Mouse (Mus musculus): ENCODE data around the gene Clca1. TPM values are rescaled to one million over a fixed set of nuclear protein-coding genes. Genes with fewer than 3 reads are reported as not detected.
"Not testable (repeated sequence)": the region's sequence is repeated elsewhere in the genome, so short reads cannot be mapped to it uniquely, and the experiment has no call there.

Clca1 gene
- 0.53 and 2.9 TPM in 2 replicates for polyA plus RNA-seq (2012; rRNA removed)

DNA sequence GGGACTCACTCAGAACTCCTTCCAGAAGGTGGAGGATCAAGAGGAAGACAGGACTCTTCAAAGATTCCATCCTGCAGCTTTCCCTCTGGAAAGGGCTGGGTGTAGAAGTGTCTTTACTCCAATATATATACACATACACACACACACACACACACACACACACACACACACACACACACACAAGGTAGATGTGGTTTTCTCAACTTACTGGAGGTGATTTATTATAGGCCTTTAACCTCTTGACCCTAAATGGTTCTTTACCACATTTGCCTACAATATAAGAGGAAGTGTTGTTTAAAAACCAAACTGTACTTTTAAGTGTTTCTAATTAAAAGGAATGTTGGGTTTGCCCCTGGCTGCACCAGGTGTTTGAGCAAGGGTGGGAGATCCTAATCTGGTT, at the start of gene Clca1:
Gene Clca1, minus strand, starts transcription at position 101 of the 400 bp plus-strand sequence.
- Histone ChIP-seq H3K4me3 (replicated peaks; ENCODE audit: extremely low read depth, low read depth, low read length) (no peak within 1 kb of the TSS), H3K4me1 (ENCODE audit: control insufficient read depth, insufficient read depth, low read length) (no peaks in the 10 kb centered on the region)
- no peak for TF ChIP-seq CTCF (IDR thresholded peaks at IDR 0.05; ENCODE audit: insufficient read depth, low read length)
- no peak for TF ChIP-seq POLR2A (IDR thresholded peaks at IDR 0.05; ENCODE audit: borderline replicate concordance, extremely low read depth, low read depth, low read length)
- no peak for DNase-seq

- WGBS = 78% methylated on average over 8 of the region's 8 CpGs
- Histone ChIP-seq H3K4me1 (ENCODE audit: control insufficient read depth, insufficient read depth, low read length) (no peaks in the 10 kb centered on the region), H3K4me3 (replicated peaks; ENCODE audit: extremely low read depth, low read depth, low read length) (no peak overlapping the region)
- no peak for DNase-seq
- TF ChIP-seq CTCF (IDR thresholded peaks at IDR 0.05; ENCODE audit: insufficient read depth, low read length) (no peak), POLR2A (IDR thresholded peaks at IDR 0.05; ENCODE audit: borderline replicate concordance, extremely low read depth, low read depth, low read length) (no peak)
Observed at GRCm38 (mm10) chr3:145080904-145081303, 48.3 kb upstream of the Clca1 start.

GRCm38 (mm10) chr3:145078405-145078804, 45.8 kb upstream of the Clca1 start:
- no peak for TF ChIP-seq POLR2A (IDR thresholded peaks at IDR 0.05; ENCODE audit: borderline replicate concordance, extremely low read depth, low read depth, low read length)
- no peak for TF ChIP-seq CTCF (IDR thresholded peaks at IDR 0.05; ENCODE audit: insufficient read depth, low read length)
- no peak overlapping the region for H3K4me3 ChIP-seq (replicated peaks; ENCODE audit: extremely low read depth, low read depth, low read length)
- DNase-seq = no peak
- 38% methylated on average over 6 of the region's 6 CpGs for WGBS
- H3K4me1 ChIP-seq (ENCODE audit: control insufficient read depth, insufficient read depth, low read length) = no peaks in the 10 kb centered on the region

DNA sequence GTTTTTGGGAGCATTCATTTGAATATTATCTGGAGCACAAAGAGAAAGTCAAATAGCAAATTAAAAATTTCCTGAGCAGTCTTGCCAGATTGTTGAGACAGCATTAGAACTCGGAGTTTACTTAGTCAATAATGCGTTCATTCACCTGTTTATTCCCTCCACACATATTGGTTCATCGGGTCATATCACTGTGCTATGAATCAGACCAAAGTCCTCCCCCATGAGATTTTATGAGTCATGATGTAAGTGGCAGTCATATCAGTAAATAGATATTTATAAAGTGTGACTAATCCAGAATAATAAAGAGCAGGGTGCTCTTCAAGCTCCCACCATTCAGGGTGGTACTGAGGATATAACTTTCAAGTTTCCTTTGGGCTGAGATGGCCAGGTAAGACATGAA, 39.8 kb upstream of the Clca1 start:
- Histone ChIP-seq H3K4me3 (replicated peaks; ENCODE audit: extremely low read depth, low read depth, low read length) (no peak overlapping the region), H3K4me1 (ENCODE audit: control insufficient read depth, insufficient read depth, low read length) (no peaks in the 10 kb centered on the region)
- no peak for DNase-seq
- WGBS = 89% methylated on average over 3 of the region's 3 CpGs
- no peak for TF ChIP-seq CTCF (IDR thresholded peaks at IDR 0.05; ENCODE audit: insufficient read depth, low read length)
- no peak for TF ChIP-seq POLR2A (IDR thresholded peaks at IDR 0.05; ENCODE audit: borderline replicate concordance, extremely low read depth, low read depth, low read length)

DNA sequence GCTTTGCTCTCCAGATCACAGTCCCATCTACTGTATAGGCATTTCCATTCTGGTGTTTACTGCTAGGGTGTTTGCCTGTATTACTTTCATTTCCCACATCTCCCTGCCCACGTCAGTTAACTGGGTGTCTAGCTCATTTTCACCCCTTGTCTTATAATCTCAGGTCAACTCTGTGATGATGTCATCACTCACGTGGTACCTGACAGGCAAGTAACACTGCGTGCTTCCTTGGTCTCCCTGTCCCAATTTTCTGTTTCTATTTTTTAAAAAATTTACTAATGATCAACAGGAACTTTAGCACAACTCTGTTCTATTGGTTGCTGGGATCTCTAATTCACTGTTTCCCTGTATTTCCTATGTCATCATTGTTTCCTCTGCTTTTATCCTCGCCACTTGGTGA, 36.4 kb upstream of the Clca1 start:
- no peak for DNase-seq
- TF ChIP-seq CTCF (IDR thresholded peaks at IDR 0.05; ENCODE audit: insufficient read depth, low read length) (no peak), POLR2A (IDR thresholded peaks at IDR 0.05; ENCODE audit: borderline replicate concordance, extremely low read depth, low read depth, low read length) (no peak)
- Histone ChIP-seq H3K4me1 (ENCODE audit: control insufficient read depth, insufficient read depth, low read length) (no peaks in the 10 kb centered on the region), H3K4me3 (replicated peaks; ENCODE audit: extremely low read depth, low read depth, low read length) (no peak overlapping the region)
- WGBS = 68% methylated on average over 4 of the region's 4 CpGs

- not testable (repeated sequence) for DNase-seq; H3K4me3 ChIP-seq (replicated peaks; ENCODE audit: extremely low read depth, low read depth, low read length); H3K4me1 ChIP-seq (ENCODE audit: control insufficient read depth, insufficient read depth, low read length)
- WGBS = 93% methylated on average over 3 of the region's 3 CpGs
Observed at GRCm38 (mm10) chr3:145055138-145055537, 22.6 kb upstream of the Clca1 start.

- 29% methylated on average over 3 of the region's 3 CpGs for WGBS
- DNase-seq = no peak
- TF ChIP-seq CTCF (IDR thresholded peaks at IDR 0.05; ENCODE audit: insufficient read depth, low read length) = no peak
- TF ChIP-seq POLR2A (IDR thresholded peaks at IDR 0.05; ENCODE audit: borderline replicate concordance, extremely low read depth, low read depth, low read length) = no peak
- Histone ChIP-seq H3K4me1 (ENCODE audit: control insufficient read depth, insufficient read depth, low read length) (no peaks in the 10 kb centered on the region), H3K4me3 (replicated peaks; ENCODE audit: extremely low read depth, low read depth, low read length) (no peak overlapping the region)
Observed at GRCm38 (mm10) chr3:145049820-145050219, 17.2 kb upstream of the Clca1 start.

DNA sequence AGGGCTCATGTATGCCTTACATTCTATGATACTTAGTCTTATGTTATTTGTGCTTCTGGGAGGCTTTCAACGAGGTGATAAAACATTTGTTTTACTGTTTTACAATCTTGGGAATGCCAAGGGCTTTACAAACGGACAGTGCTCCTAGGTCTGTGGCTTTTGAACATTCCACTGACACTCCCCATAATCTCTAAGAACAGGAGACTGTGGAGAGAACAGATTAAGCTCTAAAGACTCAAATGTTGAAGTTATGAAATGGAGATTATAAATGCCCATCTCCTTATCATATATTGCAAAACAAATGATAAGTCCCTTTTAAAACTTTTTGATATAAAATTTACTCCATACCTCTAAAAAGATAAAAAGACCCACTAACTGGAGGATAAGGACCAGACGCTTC, 6.2 kb upstream of the Clca1 start:
- Histone ChIP-seq H3K4me1 (ENCODE audit: control insufficient read depth, insufficient read depth, low read length) (no peaks in the 10 kb centered on the region), H3K4me3 (replicated peaks; ENCODE audit: extremely low read depth, low read depth, low read length) (no peak overlapping the region)
- WGBS = 49% methylated on average over 3 of the region's 3 CpGs
- TF ChIP-seq CTCF (IDR thresholded peaks at IDR 0.05; ENCODE audit: insufficient read depth, low read length) = no peak
- TF ChIP-seq POLR2A (IDR thresholded peaks at IDR 0.05; ENCODE audit: borderline replicate concordance, extremely low read depth, low read depth, low read length) = no peak
- no peak for DNase-seq

GRCm38 (mm10) chr3:145028036-145028435, 4.5 kb downstream of the Clca1 start:
- H3K4me1 ChIP-seq (ENCODE audit: control insufficient read depth, insufficient read depth, low read length) = no peaks in the 10 kb centered on the region
- TF ChIP-seq CTCF (IDR thresholded peaks at IDR 0.05; ENCODE audit: insufficient read depth, low read length) (no peak), POLR2A (IDR thresholded peaks at IDR 0.05; ENCODE audit: borderline replicate concordance, extremely low read depth, low read depth, low read length) (no peak)
- H3K4me3 ChIP-seq (replicated peaks; ENCODE audit: extremely low read depth, low read depth, low read length) = no peak overlapping the region
- 75% methylated on average over 3 of the region's 3 CpGs for WGBS
- no peak for DNase-seq

- no peak overlapping the region for H3K4me3 ChIP-seq (replicated peaks; ENCODE audit: extremely low read depth, low read depth, low read length)
- peak; percentile 22 for DNase-seq
- H3K4me1 ChIP-seq (ENCODE audit: control insufficient read depth, insufficient read depth, low read length) = no peaks in the 10 kb centered on the region
- TF ChIP-seq POLR2A (IDR thresholded peaks at IDR 0.05; ENCODE audit: borderline replicate concordance, extremely low read depth, low read depth, low read length) (no peak), CTCF (IDR thresholded peaks at IDR 0.05; ENCODE audit: insufficient read depth, low read length) (peak; percentile 79)
- WGBS = 31% methylated on average over 3 of the region's 3 CpGs
Observed at GRCm38 (mm10) chr3:145026750-145027149, 5.8 kb downstream of the Clca1 start.

- no peak for TF ChIP-seq POLR2A (IDR thresholded peaks at IDR 0.05; ENCODE audit: borderline replicate concordance, extremely low read depth, low read depth, low read length)
- TF ChIP-seq CTCF (IDR thresholded peaks at IDR 0.05; ENCODE audit: insufficient read depth, low read length) = no peak
- 80% methylated on average over 3 of the region's 3 CpGs for WGBS
- H3K4me1 ChIP-seq (ENCODE audit: control insufficient read depth, insufficient read depth, low read length) = no peaks in the 10 kb centered on the region
- H3K4me3 ChIP-seq (replicated peaks; ENCODE audit: extremely low read depth, low read depth, low read length) = no peak overlapping the region
- no peak for DNase-seq
Observed at GRCm38 (mm10) chr3:145017807-145018206, 14.8 kb downstream of the Clca1 start.
